Mouse (Mus musculus) frontal cortex, postnatal 36 days (tissue): Measurements from ENCODE around the gene Cs.
"Not testable (repeated sequence)": the region's sequence is repeated elsewhere in the genome, so short reads cannot be mapped to it uniquely, and the experiment has no call there.

Experiments
- DNase-seq, 2 experiments: peaks; one replicate each; pipeline ENCODE4 v3.0.0; 2022; ENCODE audit warnings: low spot score in 2 of 2

Gene Cs

GRCm38 (mm10) chr10:128332358-128333249 is 4.9 kb upstream of the Cs start:
- DNase-seq, result not testable (repeated sequence)

GRCm38 (mm10) chr10:128335582-128335981 is 2.0 kb upstream of the Cs start:
- DNase-seq, result peak; percentile 61 to 67

- no peak for DNase-seq
These were observed 1.3 kb upstream of the Cs start for GRCm38 (mm10) chr10:128336195-128336594.

- DNase-seq, result no peak
These were observed 937 bp upstream of the Cs start for GRCm38 (mm10) chr10:128336597-128336996.

GRCm38 (mm10) chr10:128338415-128338814 is 881 bp downstream of the Cs start:
- no peak for DNase-seq

GRCm38 (mm10) chr10:128338948-128339347 is 1.4 kb downstream of the Cs start:
- no peak for DNase-seq

GRCm38 (mm10) chr10:128340257-128340656 is 2.7 kb downstream of the Cs start:
- no peak for DNase-seq

GRCm38 (mm10) chr10:128343436-128343835 is 5.9 kb downstream of the Cs start:
- DNase-seq, result no peak

- DNase-seq, result peak; percentile 66 to 74
These were observed 7.2 kb downstream of the Cs start for GRCm38 (mm10) chr10:128344568-128345275.

GRCm38 (mm10) chr10:128347541-128347940 is 10.0 kb downstream of the Cs start:
- no peak for DNase-seq

GRCm38 (mm10) chr10:128358796-128359195 is 21.3 kb downstream of the Cs start:
- DNase-seq, result peak; percentile 36 to 66

- no peak for DNase-seq
These were observed 21.7 kb downstream of the Cs start for GRCm38 (mm10) chr10:128359226-128359625.

GRCm38 (mm10) chr10:128361836-128362235 is 24.3 kb downstream of the Cs start:
- DNase-seq, result no peak

- peak in 1 of 2 experiments; percentile 43 for DNase-seq
These were observed 25.0 kb downstream of the Cs start for GRCm38 (mm10) chr10:128362568-128362967.

- no peak for DNase-seq
These were observed 30.4 kb downstream of the Cs start for GRCm38 (mm10) chr10:128367899-128368401.

- DNase-seq, result peak; percentile 94 to 95
These were observed 31.1 kb downstream of the Cs start, which contains the start of gene Coq10a for GRCm38 (mm10) chr10:128368402-128369217. Gene Coq10a (minus strand): TSS chr10:128368997.

GRCm38 (mm10) chr10:128369218-128369543 is 31.6 kb downstream of the Cs start:
- no peak for DNase-seq

GRCm38 (mm10) chr10:128369599-128369998 is 32.1 kb downstream of the Cs start:
- DNase-seq, result no peak

- DNase-seq, result no peak
These were observed 32.5 kb downstream of the Cs start for GRCm38 (mm10) chr10:128370021-128370420.

- DNase-seq, result no peak
These were observed 33.1 kb downstream of the Cs start for GRCm38 (mm10) chr10:128370601-128371000.

- no peak for DNase-seq
These were observed 34.6 kb downstream of the Cs start for GRCm38 (mm10) chr10:128372142-128372541.
